15 mouse cellular contexts compared by ENCODE assay signal in genomic region chr5:113831741-113832140, GRCm38 (mm10). TPM values are rescaled to one million over a fixed set of nuclear protein-coding genes. Genes with fewer than 3 reads are reported as not detected.
"Had no signal": no experiment of that assay in that cellular context is flagged by ENCODE, and none has a peak within 500 bp of the region (broad histone marks: within the 10 kb centered on the region; RNA-seq: fewer than 3 reads in every experiment).

No protein-coding gene starts in this region.

- DNase-seq: kidney, adult 11 months; kidney, adult 9 months; kidney, postnatal 10 days; left cerebral cortex, postnatal 4 days; lung, postnatal 14 days; retina, postnatal 1 day; right cerebral cortex, postnatal 4 days had no signal

- H3K9ac ChIP-seq: liver, embryonic 12.5 days; lung, embryonic 15.5 days; midbrain, embryonic 15.5 days had no signal

- H3K9me3 ChIP-seq: liver, embryonic 12.5 days; lung, embryonic 15.5 days; megakaryocyte, embryonic 14.5 days; midbrain, embryonic 15.5 days; neural tube, embryonic 13.5 days had no signal

- H3K36me3 ChIP-seq: liver, embryonic 12.5 days; lung, embryonic 15.5 days; midbrain, embryonic 15.5 days; neural tube, embryonic 13.5 days had no signal

- H3K4me1 ChIP-seq: lung, embryonic 15.5 days; midbrain, embryonic 15.5 days had no signal

- H3K4me2 ChIP-seq: liver, embryonic 12.5 days; lung, embryonic 15.5 days; midbrain, embryonic 11.5 days; midbrain, embryonic 15.5 days; neural tube, embryonic 13.5 days had no signal

- H3K27ac ChIP-seq: liver, embryonic 12.5 days; lung, embryonic 15.5 days; macrophage; midbrain, embryonic 15.5 days; stomach, postnatal 0 days had no signal

- ATAC-seq: liver, embryonic 12.5 days; midbrain, embryonic 15.5 days had no signal

- H3K27me3 ChIP-seq: liver, embryonic 12.5 days; lung, embryonic 15.5 days; midbrain, embryonic 15.5 days; neural tube, embryonic 13.5 days had no signal

- H3K4me3 ChIP-seq: liver, embryonic 12.5 days; lung, embryonic 15.5 days; megakaryocyte, embryonic 14.5 days; midbrain, embryonic 15.5 days; neural tube, embryonic 13.5 days had no signal

RNA-seq across cellular contexts. Expression of gene Tmem119, which starts 31.4 kb away (rescaled TPM):
- polyA plus RNA-seq: macrophage had no signal
